10 mouse cellular contexts compared by ENCODE assay signal in the genomic region with DNA sequence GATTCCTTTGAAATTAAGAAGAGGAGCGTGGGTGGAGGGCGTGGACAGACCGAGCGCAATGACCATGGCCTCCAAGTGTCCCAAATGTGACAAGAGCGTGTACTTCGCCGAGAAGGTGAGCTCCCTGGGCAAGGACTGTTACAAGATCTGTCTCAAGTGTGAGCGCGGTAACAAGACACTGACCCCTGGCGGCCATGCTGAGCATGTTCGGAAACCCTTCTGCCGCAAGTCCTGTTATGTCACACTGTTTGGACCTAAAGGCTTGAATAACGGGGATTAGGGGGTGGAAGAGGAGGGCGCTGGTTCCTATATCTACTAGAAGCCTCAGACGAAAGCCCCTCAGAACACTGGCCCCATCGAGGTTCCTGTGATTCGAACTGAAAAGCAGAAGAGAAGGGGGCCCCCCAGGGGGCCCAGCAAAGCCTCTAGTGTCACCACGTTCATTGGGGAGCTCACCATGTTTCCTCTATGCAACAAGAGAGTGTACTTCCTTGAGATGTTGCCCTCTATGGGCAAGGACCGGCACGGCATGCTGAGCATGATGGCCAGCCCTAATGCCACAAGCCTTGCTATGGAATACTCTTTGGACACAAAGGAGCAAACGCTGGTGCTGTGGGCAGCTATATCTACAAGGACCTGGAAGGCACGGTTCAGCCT.
DNase-seq lines count a peak whose midpoint lies in the region; ATAC-seq lines count a peak whose summit lies in the region.
"Had no signal": no experiment of that assay in that cellular context is flagged by ENCODE, and none has a peak within 500 bp of the region (broad histone marks: within the 10 kb centered on the region; RNA-seq: fewer than 3 reads in every experiment).

No protein-coding gene starts in this region.

- no peaks in the 10 kb centered on the region for H3K4me1 ChIP-seq in liver, embryonic 12.5 days
- H3K4me1 ChIP-seq: heart, embryonic 13.5 days; neural tube, embryonic 13.5 days had no signal

- WGBS in liver, embryonic 12.5 days (ENCODE audit: insufficient replicate concordance) = 52% methylated on average over 22 of the region's 22 CpGs

- no peaks in the 10 kb centered on the region for H3K36me3 ChIP-seq in liver, embryonic 12.5 days
- H3K36me3 ChIP-seq: heart, embryonic 13.5 days; neural tube, embryonic 13.5 days had no signal

- DNase-seq in liver (peak; percentile 37), NIH3T3 (ENCODE audit: low read depth) (peak; percentile 71)
- DNase-seq in c-Kit-positive CD71-positive TER-119-positive erythroid progenitor cells, embryonic 14.5 days (ENCODE audit: low spot score) = peak; percentile 4
- DNase-seq in frontal cortex, postnatal 14 days (ENCODE audit: low spot score in 2 of 2) = peak; percentile 4 to 9
- DNase-seq in left cerebral cortex, postnatal 4 days = peak; percentile 57
- peak; percentile 24 for DNase-seq in retina, postnatal 7 days (ENCODE audit: low read depth, low spot score)

- H3K27me3 ChIP-seq in liver, embryonic 12.5 days (replicated peaks) = no peaks in the 10 kb centered on the region
- H3K27me3 ChIP-seq: heart, embryonic 13.5 days; neural tube, embryonic 13.5 days had no signal

- no peaks in the 10 kb centered on the region for H3K9me3 ChIP-seq in liver, embryonic 12.5 days (replicated peaks)
- H3K9me3 ChIP-seq: heart, embryonic 13.5 days; neural tube, embryonic 13.5 days had no signal

- H3K4me2 ChIP-seq in liver, embryonic 12.5 days = no peak overlapping the region
- H3K4me2 ChIP-seq: heart, embryonic 13.5 days; neural tube, embryonic 13.5 days had no signal

- ATAC-seq in liver, embryonic 12.5 days = no peak
- no peak; the same call in 1 of the 2 replicates for ATAC-seq in megakaryocyte-erythroid progenitor cell, adult 5-6 weeks (replicated peaks; ENCODE audit: low FRiP score, low TSS enrichment, poor library complexity, severe bottlenecking)

- intact Hi-C loops in left cerebral cortex, postnatal 4 days (cut with DNase I) = no loop called here

- H3K9ac ChIP-seq in liver, embryonic 12.5 days = no peak overlapping the region
- H3K9ac ChIP-seq: heart, embryonic 13.5 days; neural tube, embryonic 13.5 days had no signal

- no peak overlapping the region for H3K27ac ChIP-seq in liver, embryonic 12.5 days
- H3K27ac ChIP-seq: heart, embryonic 13.5 days; neural tube, embryonic 13.5 days had no signal

- no peak overlapping the region for H3K4me3 ChIP-seq in liver, embryonic 12.5 days
- H3K4me3 ChIP-seq: heart, embryonic 13.5 days; neural tube, embryonic 13.5 days had no signal

Comparison
In these comparisons a context has a peak if more than half of its experiments do, and no peak if none do; other contexts are left out.
1. DNase-seq: peak in every context shown above with its lines; median percentile 71 in NIH3T3; 57 in left cerebral cortex, postnatal 4 days; 37 in liver; 24 in retina, postnatal 7 days; 6 in frontal cortex, postnatal 14 days; 4 in c-Kit-positive CD71-positive TER-119-positive erythroid progenitor cells, embryonic 14.5 days.